Comparison of ENCODE assay signal across 7 mouse cellular contexts in the genomic region with DNA sequence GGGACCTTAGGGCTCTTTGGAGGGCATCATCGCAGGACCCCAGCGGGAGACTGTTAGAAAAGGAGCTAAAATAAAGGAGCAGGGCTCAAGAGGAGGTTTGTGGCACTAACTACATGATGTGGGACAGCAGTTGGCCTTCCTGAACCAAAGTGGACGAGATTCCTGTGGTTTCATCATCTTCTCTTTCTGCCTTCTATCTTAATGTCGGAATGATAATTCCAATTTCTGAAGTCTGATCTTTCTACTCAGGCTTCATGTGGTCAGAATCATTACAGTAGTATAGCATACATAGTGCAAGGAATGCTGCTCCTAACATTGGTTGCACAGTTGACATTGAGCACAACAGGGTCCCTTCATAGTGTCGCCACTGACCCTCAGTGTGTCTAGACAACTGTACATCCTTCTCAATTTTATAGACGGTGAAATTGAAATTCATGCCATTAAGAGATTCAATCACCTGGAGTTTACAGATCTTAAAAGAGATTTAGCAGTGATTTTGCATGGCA. TPM values are rescaled to one million over a fixed set of nuclear protein-coding genes. Genes with fewer than 3 reads are reported as not detected.
A peak's percentile ranks its signal among the peaks of the same experiment; 100 is the strongest.
DNase-seq lines count a peak whose midpoint lies in the region; ATAC-seq lines count a peak whose summit lies in the region.

No protein-coding gene starts in this region.

- H3K27ac ChIP-seq in lung, embryonic 15.5 days = no peak overlapping the region
- H3K27ac ChIP-seq in forebrain, embryonic 13.5 days = no peak overlapping the region
- peak overlapping the region; percentile 78; the same call in 1 of the 2 replicates for H3K27ac ChIP-seq in limb, embryonic 12.5 days
- H3K27ac ChIP-seq in stomach, embryonic 14.5 days (ENCODE audit: low read length) = no peak overlapping the region

- H3K27me3 ChIP-seq in lung, embryonic 15.5 days = peaks cover 12% of the 10 kb centered on the region
- no peaks in the 10 kb centered on the region for H3K27me3 ChIP-seq in forebrain, embryonic 13.5 days
- no peaks in the 10 kb centered on the region for H3K27me3 ChIP-seq in limb, embryonic 12.5 days
- H3K27me3 ChIP-seq in stomach, embryonic 14.5 days (ENCODE audit: control insufficient read depth, insufficient read depth, low read length) = no peaks in the 10 kb centered on the region

- no peak for ATAC-seq in lung, embryonic 15.5 days (ENCODE audit: borderline replicate concordance, extremely low read depth, low FRiP score, low TSS enrichment)
- ATAC-seq in forebrain, embryonic 13.5 days = peak; percentile 33
- ATAC-seq in limb, embryonic 12.5 days (ENCODE audit: insufficient number of reproducible peaks, insufficient read depth, low FRiP score, low TSS enrichment, low read depth) = no peak; the same call in 1 of the 2 replicates
- ATAC-seq in stomach, embryonic 14.5 days (ENCODE audit: insufficient number of reproducible peaks, insufficient read depth, low FRiP score, low read depth) = no peak

- no peaks in the 10 kb centered on the region for H3K9me3 ChIP-seq in lung, embryonic 15.5 days
- H3K9me3 ChIP-seq in forebrain, embryonic 13.5 days (replicated peaks) = no peaks in the 10 kb centered on the region
- H3K9me3 ChIP-seq in limb, embryonic 12.5 days = no peaks in the 10 kb centered on the region
- H3K9me3 ChIP-seq in stomach, embryonic 14.5 days (ENCODE audit: control insufficient read depth, low read depth, low read length) = no peaks in the 10 kb centered on the region

- 0 out of 2 replicates have a peak, but pooled peaks cover 4% of the 10 kb centered on the region for H3K4me1 ChIP-seq in lung, embryonic 15.5 days
- H3K4me1 ChIP-seq in forebrain, embryonic 13.5 days = peaks cover 10% of the 10 kb centered on the region; the same call in 1 of the 2 replicates
- H3K4me1 ChIP-seq in limb, embryonic 12.5 days (replicated peaks) = no peaks in the 10 kb centered on the region
- no peaks in the 10 kb centered on the region for H3K4me1 ChIP-seq in stomach, embryonic 14.5 days (ENCODE audit: control insufficient read depth, insufficient read depth, low read length)

- DNase-seq in lung, postnatal 10 days = no peak
- DNase-seq in spleen, adult 18-20 months = no peak
- DNase-seq in spleen, postnatal 4 days (ENCODE audit: low spot score in 2 of 2) = no peak

- H3K4me2 ChIP-seq in lung, embryonic 15.5 days = peak overlapping the region; percentile 97
- peak overlapping the region; percentile 79 for H3K4me2 ChIP-seq in forebrain, embryonic 13.5 days
- peak overlapping the region; percentile 78 for H3K4me2 ChIP-seq in limb, embryonic 12.5 days
- peak overlapping the region; percentile 88 for H3K4me2 ChIP-seq in stomach, embryonic 14.5 days (replicated peaks; ENCODE audit: low read depth, low read length)

- H3K9ac ChIP-seq in lung, embryonic 15.5 days = peak overlapping the region; percentile 49
- peak overlapping the region; percentile 91 for H3K9ac ChIP-seq in forebrain, embryonic 13.5 days
- H3K9ac ChIP-seq in limb, embryonic 12.5 days (replicated peaks) = peak overlapping the region; percentile 92
- H3K9ac ChIP-seq in stomach, embryonic 14.5 days (replicated peaks; ENCODE audit: low read depth, low read length) = peak overlapping the region; percentile 38

- 23% methylated on average over 6 of the region's 6 CpGs for WGBS in lung, embryonic 15.5 days
- WGBS in forebrain, embryonic 13.5 days = 22% methylated on average over 6 of the region's 6 CpGs
- WGBS in limb, embryonic 12.5 days = 25% methylated on average over 6 of the region's 6 CpGs
- WGBS in stomach, embryonic 14.5 days = 26% methylated on average over 6 of the region's 6 CpGs

- no peaks in the 10 kb centered on the region for H3K36me3 ChIP-seq in lung, embryonic 15.5 days
- no peaks in the 10 kb centered on the region for H3K36me3 ChIP-seq in forebrain, embryonic 13.5 days (ENCODE audit: poor library complexity, severe bottlenecking)
- peaks cover under 1% of the 10 kb centered on the region; the same call in 1 of the 2 replicates for H3K36me3 ChIP-seq in limb, embryonic 12.5 days
- no peaks in the 10 kb centered on the region for H3K36me3 ChIP-seq in stomach, embryonic 14.5 days (ENCODE audit: control insufficient read depth, insufficient read depth, low read length)

- peak overlapping the region; percentile 66 for H3K4me3 ChIP-seq in lung, embryonic 15.5 days
- peak overlapping the region; percentile 77 for H3K4me3 ChIP-seq in forebrain, embryonic 13.5 days
- H3K4me3 ChIP-seq in limb, embryonic 12.5 days (replicated peaks) = peak overlapping the region; percentile 79
- H3K4me3 ChIP-seq in stomach, embryonic 14.5 days (ENCODE audit: low read depth, low read length) = peak overlapping the region; percentile 66

RNA-seq across cellular contexts. Expression of a gene that starts 0.4 kb away (rescaled TPM):
- polyA plus RNA-seq in lung, embryonic 15.5 days (2015; fragmentation: Nextera tagmentation; extraction: Ambion mirVana) = 3.4 and 3.7 TPM in 2 replicates
- 18.3 and 18.9 TPM in 2 replicates for polyA plus RNA-seq in forebrain, embryonic 13.5 days (2015; fragmentation: Nextera tagmentation; extraction: Ambion mirVana)
- 26.9 and 27.8 TPM in 2 replicates for polyA plus RNA-seq in limb, embryonic 12.5 days (2016; fragmentation: Nextera tagmentation; extraction: Ambion mirVana)
- 3.0 and 4.0 TPM in 2 replicates for polyA plus RNA-seq in stomach, embryonic 14.5 days (2014; fragmentation: Nextera tagmentation; extraction: Ambion mirVana)

Comparison
In these comparisons a context has a peak if more than half of its experiments do, and no peak if none do; other contexts are left out.
1. H3K9ac ChIP-seq: peak in every context shown above with its lines; median percentile 92 in limb, embryonic 12.5 days; 91 in forebrain, embryonic 13.5 days; 49 in lung, embryonic 15.5 days; 38 in stomach, embryonic 14.5 days.